ENCODE assay signal across 18 mouse cellular contexts in the genomic region with DNA sequence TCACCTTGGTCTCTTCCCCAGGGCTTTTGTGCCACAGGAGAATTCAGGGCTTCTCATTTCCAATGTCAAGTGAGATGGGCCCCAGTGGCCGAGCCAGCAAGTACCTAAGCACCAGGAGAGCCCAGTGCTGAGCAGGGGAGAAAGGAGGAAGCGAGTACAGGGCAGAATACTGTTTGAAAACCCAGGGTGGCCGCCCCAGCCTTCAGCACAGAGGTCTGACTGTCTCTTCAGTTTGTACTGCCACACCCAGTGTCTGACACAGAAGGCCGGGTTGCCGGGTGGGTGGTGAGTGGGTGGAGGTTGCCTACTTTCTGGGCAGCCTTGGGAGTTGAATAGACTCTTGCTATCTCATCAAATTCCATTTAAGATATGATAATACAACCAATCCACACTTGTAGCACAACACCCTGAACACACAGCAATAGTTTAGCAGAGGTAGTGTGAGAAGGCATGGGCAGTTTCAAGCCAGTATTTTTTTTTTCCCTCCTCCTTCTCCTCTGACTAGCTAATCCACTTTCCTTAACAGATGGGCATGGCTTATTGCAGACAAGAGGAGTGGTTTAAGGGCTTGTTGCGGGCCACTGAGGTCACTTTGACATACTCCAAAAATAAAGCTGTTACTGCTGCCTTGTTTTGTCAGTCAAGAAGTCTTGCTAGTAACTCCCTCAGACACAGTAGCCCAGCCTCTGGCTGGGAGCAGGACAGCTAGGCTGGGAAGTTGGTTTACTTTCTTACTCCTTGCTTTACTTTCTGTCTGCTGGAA. TPM values are rescaled to one million over a fixed set of nuclear protein-coding genes. Genes with fewer than 3 reads are reported as not detected.
DNase-seq lines count a peak whose midpoint lies in the region; ATAC-seq and TF ChIP-seq lines count a peak whose summit lies in the region.
"Had no signal": no experiment of that assay in that cellular context is flagged by ENCODE, and none has a peak within 500 bp of the region (broad histone marks: within the 10 kb centered on the region; RNA-seq: fewer than 3 reads in every experiment).

No protein-coding gene starts in this region.

- 60% methylated on average over 6 of the region's 6 CpGs for WGBS in lung, postnatal 0 days

- no peak overlapping the region for H3K4me3 ChIP-seq in lung, postnatal 0 days (ENCODE audit: low read depth, low read length)
- H3K4me3 ChIP-seq: embryonic facial prominence, embryonic 10.5 days; forebrain, embryonic 13.5 days; limb, embryonic 13.5 days had no signal

- no peak overlapping the region for H3K27ac ChIP-seq in lung, postnatal 0 days (ENCODE audit: low read length)
- H3K27ac ChIP-seq: embryonic facial prominence, embryonic 10.5 days; forebrain, embryonic 13.5 days; limb, embryonic 13.5 days had no signal

- DNase-seq in lung, postnatal 0 days (ENCODE audit: low spot score): peak; percentile 46
- DNase-seq in lung, postnatal 4 days: no peak
- peak; percentile 7 for DNase-seq in adipocyte (ENCODE audit: low spot score)
- DNase-seq in kidney, postnatal 10 days: no peak
- DNase-seq in natural killer cell, adult 2 months (ENCODE audit: low spot score in 2 of 2): no peak
- DNase-seq: adrenal gland, adult 8-10 months; cerebellum, postnatal 14 days; kidney, postnatal 25 days; layer of hippocampus, postnatal 36 days; spleen, adult 18-20 months had no signal

- H3K9me3 ChIP-seq in lung, postnatal 0 days (ENCODE audit: low read length): no peaks in the 10 kb centered on the region
- H3K9me3 ChIP-seq: embryonic facial prominence, embryonic 10.5 days had no signal

- H3K9ac ChIP-seq in lung, postnatal 0 days (replicated peaks; ENCODE audit: low read depth): no peak overlapping the region
- H3K9ac ChIP-seq: forebrain, embryonic 13.5 days; limb, embryonic 13.5 days had no signal

- no peak for TF ChIP-seq CTCF in lung, postnatal 0 days (IDR thresholded peaks at IDR 0.05)

- no peak; the same call in 1 of the 2 replicates for ATAC-seq in lung, postnatal 0 days
- ATAC-seq in granulocyte monocyte progenitor cell, adult 5-6 weeks (replicated peaks; ENCODE audit: poor library complexity, severe bottlenecking): peak; percentile 44
- peak; percentile 62 for ATAC-seq in megakaryocyte, adult 5-6 weeks (ENCODE audit: poor library complexity, severe bottlenecking)
- ATAC-seq in frontal cortex, adult (ENCODE audit: low TSS enrichment): no peak
- ATAC-seq: forebrain, embryonic 13.5 days; midbrain, embryonic 16.5 days had no signal

- H3K4me1 ChIP-seq in lung, postnatal 0 days (ENCODE audit: insufficient read depth, low read depth, low read length): peaks cover 4% of the 10 kb centered on the region; the same call in 1 of the 2 replicates

- no peaks in the 10 kb centered on the region for H3K36me3 ChIP-seq in lung, postnatal 0 days (ENCODE audit: insufficient read depth, low read length)

- H3K4me2 ChIP-seq in lung, postnatal 0 days (replicated peaks; ENCODE audit: low read depth, low read length): no peak overlapping the region
- H3K4me2 ChIP-seq: forebrain, embryonic 13.5 days; limb, embryonic 13.5 days had no signal

- TF ChIP-seq EP300 in lung, postnatal 0 days (IDR thresholded peaks at IDR 0.05): no peak

- H3K27me3 ChIP-seq in lung, postnatal 0 days (replicated peaks; ENCODE audit: insufficient read depth, low read length): no peaks in the 10 kb centered on the region
- H3K27me3 ChIP-seq: CH12.LX; forebrain, embryonic 13.5 days; limb, embryonic 13.5 days had no signal

RNA-seq across cellular contexts. Expression of gene Gtf2a1, which starts 55.3 kb away (rescaled TPM):
- polyA plus RNA-seq in lung, postnatal 0 days (2015; fragmentation: Nextera tagmentation; extraction: Ambion mirVana): 25.0 and 30.3 TPM in 2 replicates
- total RNA-seq in granulocyte monocyte progenitor cell, adult 5-6 weeks (2014; fragmentation: Nextera tagmentation): 26.0 and 36.6 TPM in 2 replicates
- total RNA-seq in granulocyte monocyte progenitor cell, adult 5-6 weeks (2017): 29.3 and 39.8 TPM in 2 replicates
- total RNA-seq in megakaryocyte, adult 5-6 weeks (2015): 30.8 and 32.9 TPM in 2 replicates
- 33.6 and 37.7 TPM in 2 replicates for total RNA-seq in megakaryocyte, adult 5-6 weeks (2017)

Comparison
In these comparisons a context has a peak if more than half of its experiments do, and no peak if none do; other contexts are left out.
1. DNase-seq: peak in lung, postnatal 0 days (single experiment) and adipocyte (single experiment); none in lung, postnatal 4 days (0 of 2), kidney, postnatal 10 days (single experiment) and natural killer cell, adult 2 months (0 of 2).
2. ATAC-seq: peak in granulocyte monocyte progenitor cell, adult 5-6 weeks (single experiment) and megakaryocyte, adult 5-6 weeks (single experiment); none in lung, postnatal 0 days (single experiment) and frontal cortex, adult (single experiment).